Comparison of ENCODE assay signal across 8 mouse cellular contexts in genomic region chr6:120159133-120159901, GRCm38 (mm10).
DNase-seq lines count a peak whose midpoint lies in the region; ATAC-seq and TF ChIP-seq lines count a peak whose summit lies in the region.

No protein-coding gene starts in this region.

- DNase-seq in 416B (ENCODE audit: low read depth) (peak; percentile 82), Patski (ENCODE audit: low read depth, low spot score) (no peak)
- DNase-seq in left cerebral cortex, adult 11 months (ENCODE audit: low spot score): peak; percentile 56
- no peak for DNase-seq in stomach, postnatal 0 days (ENCODE audit: low spot score)
- DNase-seq in embryo, embryonic 11 days: no peak

- 22% methylated on average over 9 of the region's 9 CpGs for WGBS in macrophage (ENCODE audit: missing documents)
- WGBS in stomach, postnatal 0 days: 37% methylated on average over 9 of the region's 9 CpGs

- H3K27me3 ChIP-seq in Patski: no peaks in the 10 kb centered on the region
- no peaks in the 10 kb centered on the region for H3K27me3 ChIP-seq in stomach, postnatal 0 days (ENCODE audit: control insufficient read depth, insufficient read depth, low read length)

- POLR2A ChIA-PET in Patski (lab: Charles Lee): no interaction called here

- CTCF ChIA-PET in Patski (lab: Charles Lee): interaction anchor here (0.8 to 1.2 kb wide), 2 partner anchors 11 to 14 kb away, joined by 3 to 4 read pairs; no protein-coding TSS in a partner anchor

- no peak overlapping the region for H3K4me3 ChIP-seq in macrophage (ENCODE audit: inconsistent target)
- H3K4me3 ChIP-seq in stomach, postnatal 0 days (ENCODE audit: low read depth, low read length): no peak overlapping the region

- no peak overlapping the region for H3K4me2 ChIP-seq in stomach, postnatal 0 days (replicated peaks; ENCODE audit: low read depth)

- ATAC-seq in Patski: peak; percentile 39
- peak; percentile 84 for ATAC-seq in frontal cortex, adult (ENCODE audit: low TSS enrichment)
- peak; percentile 78 to 83 for ATAC-seq in hematopoietic stem cell, adult 5-6 weeks (replicated peaks in 1 of 2; ENCODE audit: insufficient read depth in 1 of 2, low FRiP score in 2 of 2, low TSS enrichment in 1 of 2, low read depth in 1 of 2, poor library complexity in 2 of 2, severe bottlenecking in 2 of 2)
- peak; percentile 38; the same call in 1 of the 2 replicates for ATAC-seq in stomach, postnatal 0 days (ENCODE audit: low FRiP score, low TSS enrichment)

- in situ Hi-C loops in Patski (cut with MboI; ENCODE audit: low pct_unique_long_range_greater_than_20kb): no loop called here

- H3K79me2 ChIP-seq in macrophage (ENCODE audit: inconsistent target): no peaks in the 10 kb centered on the region

- TF ChIP-seq CTCF in Patski (IDR thresholded peaks at IDR 0.05): no peak
- TF ChIP-seq CTCF in stomach, postnatal 0 days (IDR thresholded peaks at IDR 0.05; ENCODE audit: low read depth): no peak

- H3K9ac ChIP-seq in stomach, postnatal 0 days (ENCODE audit: low read length): no peak overlapping the region; the same call in 1 of the 2 replicates

- no peak for TF ChIP-seq EP300 in stomach, postnatal 0 days (optimal IDR thresholded peaks at IDR 0.05)

- H3K27ac ChIP-seq in macrophage: peak overlapping the region; percentile 95
- H3K27ac ChIP-seq in stomach, postnatal 0 days (replicated peaks): peak overlapping the region; percentile 50; the same call in 1 of the 2 replicates

- H3K4me1 ChIP-seq in stomach, postnatal 0 days (replicated peaks; ENCODE audit: control insufficient read depth, insufficient read depth): peaks cover 3% of the 10 kb centered on the region; the same call in 1 of the 2 replicates

- no peaks in the 10 kb centered on the region for H3K9me3 ChIP-seq in stomach, postnatal 0 days (ENCODE audit: control insufficient read depth, low read length)

- no peaks in the 10 kb centered on the region for H3K36me3 ChIP-seq in macrophage (ENCODE audit: inconsistent target)
- no peaks in the 10 kb centered on the region for H3K36me3 ChIP-seq in stomach, postnatal 0 days (ENCODE audit: control insufficient read depth, insufficient read depth, low read length)

Comparison
In these comparisons a context has a peak if more than half of its experiments do, and no peak if none do; other contexts are left out.
1. DNase-seq: peak in 416B (single experiment) and left cerebral cortex, adult 11 months (single experiment); none in Patski (single experiment), stomach, postnatal 0 days (single experiment) and embryo, embryonic 11 days (single experiment).
2. Peak in every context shown above with its lines, with median percentiles within 50 percentile points of each other: ATAC-seq.